Mouse (Mus musculus) forebrain, embryonic 10.5 days (tissue): ENCODE data around the gene Prm2. TPM values are rescaled to one million over a fixed set of nuclear protein-coding genes. Genes with fewer than 3 reads are reported as not detected.

Experiments used
- DNase-seq: peaks from one replicate; pipeline ENCODE4 v3.0.0-alpha.2; 2017; ENCODE audit warnings: low spot score; ENCODE audit errors: extremely low spot score
- H3K27ac ChIP-seq: fragments of 300-500 bp; sonication (generic); 2 replicates; pipeline ENCODE4 v1.5.1; 2016; ENCODE audit warnings: mild to moderate bottlenecking
- H3K27me3 ChIP-seq: fragments of 300-500 bp; sonication (generic); 2 replicates; pipeline ENCODE4 v1.6.1; 2016; ENCODE audit warnings: mild to moderate bottlenecking; ENCODE audit not compliant: poor library complexity, severe bottlenecking
- H3K36me3 ChIP-seq: fragments of 300-500 bp; sonication (generic); replicated peaks from 2 replicates; pipeline ENCODE4 v1.6.1; 2016; ENCODE audit warnings: mild to moderate bottlenecking, moderate library complexity
- H3K4me1 ChIP-seq: fragments of 300-500 bp; sonication (generic); 2 replicates; pipeline ENCODE4 v1.6.1; 2016
- H3K4me3 ChIP-seq: fragments of 300-500 bp; sonication (generic); 2 replicates; pipeline ENCODE4 v1.5.1; 2016; ENCODE audit warnings: mild to moderate bottlenecking, moderate library complexity
- H3K9me3 ChIP-seq: fragments of 300-500 bp; sonication (generic); 2 replicates; pipeline ENCODE4 v1.6.1; 2016; ENCODE audit warnings: mild to moderate bottlenecking, moderate library complexity
- WGBS: fragments of 180-500 bp; shearing (Covaris S2); methylation state at CpG from one replicate; pipeline ENCODE4 v1.1.7; 2016; 5-methylcytosine and 5-hydroxymethylcytosine counted together
- polyA plus RNA-seq: library from polyadenylated mRNA; unstranded; fragments of >200 nt; fragmentation: Nextera tagmentation; extraction: Ambion mirVana; gene quantifications from 2 replicates; pipeline ENCODE4 v1.2.1, GENCODE M21; 2016

Prm2 gene
- polyA plus RNA-seq, 1 experiment from 2014 or later = not detected

DNA sequence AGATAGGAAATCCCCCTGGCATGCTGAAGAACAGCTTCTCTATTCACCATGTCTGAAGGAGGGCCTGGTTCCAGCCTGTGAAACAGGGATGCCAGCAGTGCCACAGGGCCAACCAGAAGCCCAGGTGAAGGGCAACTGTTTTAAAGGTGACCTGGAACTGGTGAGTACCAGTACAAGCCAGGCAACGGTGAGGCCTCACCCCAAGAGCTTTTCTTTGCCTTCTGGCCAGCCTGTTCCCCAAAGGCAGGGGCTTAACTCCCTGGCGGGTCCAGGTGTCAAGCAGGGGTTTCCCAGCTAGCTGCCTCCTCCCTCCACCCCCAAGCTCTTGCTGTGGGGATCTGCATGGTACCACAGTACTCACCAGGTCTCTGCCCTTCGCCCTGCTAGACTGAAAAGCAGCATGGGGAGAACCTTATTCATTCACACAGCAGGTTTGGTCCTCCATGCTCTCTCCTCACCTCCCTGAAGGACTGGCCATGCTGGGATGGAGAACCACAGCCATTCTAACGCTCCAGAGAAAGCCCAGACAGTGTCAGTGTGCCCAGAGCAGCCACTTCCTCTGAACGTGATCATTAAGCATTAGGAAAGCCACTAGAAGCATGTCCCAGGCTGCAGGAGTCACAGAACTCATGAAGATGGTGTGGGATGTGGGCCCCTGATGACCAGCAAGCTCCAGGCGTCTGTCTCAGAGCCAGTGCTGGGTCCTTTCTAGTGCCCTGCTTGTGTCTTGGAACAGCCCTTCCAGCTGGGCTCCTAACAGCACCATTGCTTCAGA, 13.4 kb downstream of the Prm2 start:
- peaks cover 50% of the 10 kb centered on the region for H3K4me1 ChIP-seq
- no peaks in the 10 kb centered on the region for H3K36me3 ChIP-seq
- no peaks in the 10 kb centered on the region for H3K9me3 ChIP-seq
- H3K27ac ChIP-seq = peak overlapping the region; percentile 22; the same call in 1 of the 2 replicates
- WGBS = 42% methylated on average over 6 of the region's 6 CpGs
- no peak overlapping the region; the same call in 1 of the 2 replicates for H3K4me3 ChIP-seq
- peaks cover 27% of the 10 kb centered on the region for H3K27me3 ChIP-seq
- DNase-seq = no peak

DNA sequence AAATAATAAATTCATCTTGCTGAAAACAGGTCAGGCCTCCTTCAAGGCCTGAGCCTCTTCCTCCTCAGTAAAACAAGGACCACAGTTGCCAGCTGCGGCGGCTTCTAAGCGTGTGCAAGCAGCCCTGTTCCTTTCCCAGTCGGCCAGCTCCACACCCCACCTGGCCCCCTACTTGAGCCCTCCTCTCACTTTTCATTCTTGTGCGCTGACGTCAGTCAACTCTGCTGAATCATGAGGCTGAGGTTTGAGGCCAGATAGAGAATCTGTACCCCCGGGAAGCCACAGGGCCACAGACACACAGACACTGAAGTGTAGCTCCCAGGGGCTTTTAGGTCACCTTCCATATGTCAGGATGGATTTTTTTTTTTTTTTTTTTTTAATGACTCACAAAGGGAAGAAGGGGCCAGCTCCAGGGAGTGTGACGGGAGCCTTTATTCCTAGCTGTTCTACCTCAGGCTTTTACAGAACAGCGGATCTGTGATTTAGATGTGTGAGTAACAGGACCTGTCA, 14.0 kb downstream of the Prm2 start:
- WGBS = 54% methylated on average over 9 of the region's 9 CpGs

DNA sequence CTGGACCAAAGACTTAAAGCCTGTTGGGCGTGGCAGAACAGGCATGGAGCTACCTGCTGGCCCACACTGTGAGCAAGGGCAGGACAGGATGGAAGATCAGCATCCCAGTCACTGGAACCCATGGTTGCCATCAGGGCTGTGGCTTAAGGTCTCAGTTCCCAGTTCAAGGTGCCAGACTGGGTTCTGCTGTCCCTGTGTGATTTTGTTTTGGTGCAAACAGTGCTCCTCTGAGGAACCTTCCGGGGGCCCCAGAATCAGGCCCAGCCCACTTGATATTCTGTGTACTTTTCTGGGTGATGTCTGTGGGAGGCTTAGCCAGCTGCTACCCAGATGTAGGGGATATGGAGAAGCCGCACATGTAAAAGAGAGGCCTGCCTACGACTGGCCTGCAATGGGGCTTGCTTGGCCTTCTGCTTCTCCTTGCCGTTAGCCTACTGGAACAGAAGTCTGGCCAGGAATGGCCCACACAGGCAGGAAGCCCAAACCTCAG, 15.3 kb downstream of the Prm2 start:
- DNase-seq = no peak
- H3K27me3 ChIP-seq = peaks cover 27% of the 10 kb centered on the region
- H3K9me3 ChIP-seq = no peaks in the 10 kb centered on the region
- no peak overlapping the region for H3K4me3 ChIP-seq
- WGBS = 83% methylated on average over 5 of the region's 5 CpGs
- H3K36me3 ChIP-seq = no peaks in the 10 kb centered on the region
- H3K27ac ChIP-seq = no peak overlapping the region
- peaks cover 38% of the 10 kb centered on the region for H3K4me1 ChIP-seq

More for the DNA sequence above, 14.0 kb downstream of the Prm2 start:
- peaks cover 45% of the 10 kb centered on the region for H3K4me1 ChIP-seq
- DNase-seq = no peak
- no peaks in the 10 kb centered on the region for H3K36me3 ChIP-seq
- H3K27ac ChIP-seq = no peak overlapping the region
- no peak overlapping the region; the same call in 1 of the 2 replicates for H3K4me3 ChIP-seq
- peaks cover 27% of the 10 kb centered on the region for H3K27me3 ChIP-seq
- no peaks in the 10 kb centered on the region for H3K9me3 ChIP-seq

DNA sequence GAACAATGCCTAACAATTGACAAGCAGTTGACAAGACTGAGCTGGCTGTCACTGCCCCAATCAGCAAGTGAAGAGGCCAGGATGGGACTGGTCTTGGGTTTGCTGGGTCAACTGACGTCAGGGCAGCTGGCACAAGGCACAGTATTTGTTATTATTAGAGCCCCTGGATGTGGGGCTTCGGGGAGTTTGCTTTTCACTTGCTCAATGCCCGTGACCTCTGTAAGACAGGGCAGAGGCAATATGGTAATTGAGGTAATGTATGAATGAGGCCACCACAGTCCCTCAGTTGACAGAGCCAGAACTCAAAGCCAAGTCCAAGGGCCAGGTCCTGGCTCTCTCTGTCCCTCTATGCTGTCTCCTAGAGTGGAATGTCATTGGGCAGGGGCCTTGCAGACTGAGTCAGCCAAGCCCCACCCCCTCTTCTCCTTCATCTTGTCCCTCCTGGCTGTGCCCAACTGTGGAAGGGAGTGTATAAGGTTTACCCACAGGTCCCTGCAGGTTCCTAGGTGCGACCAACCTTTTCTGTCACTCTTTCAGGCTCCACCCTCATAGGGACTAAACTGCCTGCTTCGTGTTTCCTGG, 18.3 kb downstream of the Prm2 start:
- Histone ChIP-seq H3K9me3 (no peaks in the 10 kb centered on the region), H3K27ac (no peak overlapping the region), H3K27me3 (peaks cover 5% of the 10 kb centered on the region), H3K4me3 (no peak overlapping the region), H3K36me3 (no peaks in the 10 kb centered on the region), H3K4me1 (peaks cover 17% of the 10 kb centered on the region)
- DNase-seq = no peak
- WGBS = 68% methylated on average over 5 of the region's 5 CpGs

DNA sequence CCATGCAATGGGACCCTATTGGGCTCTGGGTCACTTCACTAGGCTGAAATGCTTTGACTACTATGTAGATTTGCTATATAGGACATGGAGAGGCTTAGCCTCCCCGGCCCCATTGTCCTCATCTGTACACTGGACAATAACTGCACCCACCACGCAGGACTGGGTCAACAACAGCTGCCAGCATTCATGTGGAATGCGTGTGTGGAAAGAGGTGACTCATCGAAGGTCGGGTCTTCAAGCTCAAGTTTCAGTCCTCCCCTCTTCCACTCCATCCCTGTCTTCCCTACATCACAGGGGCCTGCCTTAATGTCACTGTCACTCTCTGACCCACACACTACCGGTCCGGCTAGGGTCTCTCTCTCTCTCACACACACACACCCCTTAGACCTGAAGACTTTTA, 19.6 kb downstream of the Prm2 start:
- no peak for DNase-seq
- WGBS = 75% methylated on average over 7 of the region's 7 CpGs
- H3K9me3 ChIP-seq = no peaks in the 10 kb centered on the region
- no peak overlapping the region for H3K27ac ChIP-seq
- H3K36me3 ChIP-seq = no peaks in the 10 kb centered on the region
- peaks cover 4% of the 10 kb centered on the region; the same call in 1 of the 2 replicates for H3K4me1 ChIP-seq
- H3K4me3 ChIP-seq = no peak overlapping the region
- no peaks in the 10 kb centered on the region for H3K27me3 ChIP-seq

DNA sequence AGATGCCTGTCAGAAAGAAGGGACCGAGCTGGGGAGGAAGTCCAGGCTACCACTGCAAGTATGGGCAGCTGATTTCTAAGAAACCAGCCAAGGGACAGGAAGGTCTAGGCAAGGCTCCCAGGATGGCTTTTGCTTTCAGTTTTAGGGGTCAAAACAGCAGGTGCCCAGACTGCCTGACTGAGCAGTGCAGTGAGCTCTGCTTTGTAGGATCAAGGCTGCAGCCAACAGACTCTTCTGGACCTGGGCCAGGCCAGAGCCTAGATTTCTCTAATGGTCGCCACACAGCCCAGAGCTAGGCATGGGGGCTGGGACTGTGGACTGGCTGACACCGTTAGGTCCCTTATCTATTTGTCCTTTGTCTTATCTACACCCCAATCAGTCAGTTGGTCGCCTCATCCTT, 21.2 kb downstream of the Prm2 start:
- Histone ChIP-seq H3K27ac (no peak overlapping the region), H3K4me3 (no peak overlapping the region), H3K27me3 (no peaks in the 10 kb centered on the region), H3K9me3 (no peaks in the 10 kb centered on the region), H3K36me3 (no peaks in the 10 kb centered on the region), H3K4me1 (peaks cover 13% of the 10 kb centered on the region)
- 71% methylated on average over 4 of the region's 4 CpGs for WGBS
- DNase-seq = no peak

DNA sequence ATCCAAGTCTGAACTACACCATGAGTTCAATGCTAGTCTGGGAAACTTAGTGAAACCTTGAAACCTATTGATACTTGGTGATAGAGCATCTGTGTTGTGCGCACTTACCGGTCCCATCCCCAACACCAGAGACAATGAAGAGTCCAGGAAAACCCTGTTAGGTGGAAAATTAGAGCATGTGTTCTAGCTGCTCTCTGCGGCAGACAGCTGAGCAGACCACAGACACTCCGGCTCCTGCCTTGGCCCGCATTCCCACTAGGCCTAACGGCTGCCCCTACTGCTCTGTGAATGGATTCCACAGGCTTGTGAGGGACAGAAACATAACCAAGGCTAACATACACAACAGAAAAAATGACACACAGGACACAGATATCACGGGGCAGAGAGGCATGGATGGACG, 22.4 kb downstream of the Prm2 start:
- Histone ChIP-seq H3K27me3 (no peaks in the 10 kb centered on the region), H3K4me1 (peaks cover 14% of the 10 kb centered on the region), H3K9me3 (no peaks in the 10 kb centered on the region), H3K4me3 (no peak overlapping the region), H3K27ac (no peak overlapping the region), H3K36me3 (no peaks in the 10 kb centered on the region)
- 91% methylated on average over 8 of the region's 8 CpGs for WGBS
- no peak for DNase-seq

DNA sequence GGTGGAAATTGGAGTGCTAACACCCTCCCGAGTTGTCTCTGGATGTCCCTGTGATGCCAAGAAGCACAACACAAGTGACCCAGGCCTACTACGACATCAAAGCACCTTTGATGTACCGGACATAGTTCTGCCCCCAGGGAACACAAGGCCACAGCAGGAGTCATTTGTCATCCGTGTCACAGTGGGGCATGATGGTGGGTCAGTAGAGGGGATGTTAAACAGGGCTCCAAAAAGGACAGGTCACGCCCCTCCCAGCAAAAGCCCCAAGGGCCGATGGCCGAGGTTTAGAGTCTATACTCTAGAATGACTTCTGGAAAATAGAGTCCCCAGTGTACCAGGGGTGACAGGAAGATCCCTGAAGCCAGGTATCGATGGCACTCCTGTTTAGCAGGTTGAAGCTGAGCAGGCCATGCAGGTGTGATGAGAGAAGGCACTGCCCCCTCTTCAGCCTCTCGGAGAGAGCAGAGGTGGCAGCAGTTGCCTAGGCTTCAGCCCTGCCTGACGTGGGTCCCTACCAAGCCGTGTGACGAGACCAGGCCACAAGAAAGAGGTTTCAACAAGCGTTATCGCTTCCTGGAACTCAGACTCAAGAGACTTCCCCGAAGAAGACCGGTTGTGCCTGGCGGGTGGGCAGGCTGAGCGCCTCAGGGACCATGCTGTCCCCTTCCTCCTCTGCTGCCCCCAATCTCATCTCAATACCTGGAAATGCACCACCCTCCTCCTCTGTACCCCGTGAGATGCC, 24.0 kb downstream of the Prm2 start:
- Histone ChIP-seq H3K36me3 (no peaks in the 10 kb centered on the region), H3K4me3 (no peak overlapping the region), H3K27me3 (no peaks in the 10 kb centered on the region), H3K4me1 (peaks cover 14% of the 10 kb centered on the region), H3K27ac (0 out of 2 replicates have a peak overlapping the region, but pooled peaks have one; percentile 8), H3K9me3 (no peaks in the 10 kb centered on the region)
- DNase-seq = no peak
- 68% methylated on average over 19 of the region's 19 CpGs for WGBS

DNA sequence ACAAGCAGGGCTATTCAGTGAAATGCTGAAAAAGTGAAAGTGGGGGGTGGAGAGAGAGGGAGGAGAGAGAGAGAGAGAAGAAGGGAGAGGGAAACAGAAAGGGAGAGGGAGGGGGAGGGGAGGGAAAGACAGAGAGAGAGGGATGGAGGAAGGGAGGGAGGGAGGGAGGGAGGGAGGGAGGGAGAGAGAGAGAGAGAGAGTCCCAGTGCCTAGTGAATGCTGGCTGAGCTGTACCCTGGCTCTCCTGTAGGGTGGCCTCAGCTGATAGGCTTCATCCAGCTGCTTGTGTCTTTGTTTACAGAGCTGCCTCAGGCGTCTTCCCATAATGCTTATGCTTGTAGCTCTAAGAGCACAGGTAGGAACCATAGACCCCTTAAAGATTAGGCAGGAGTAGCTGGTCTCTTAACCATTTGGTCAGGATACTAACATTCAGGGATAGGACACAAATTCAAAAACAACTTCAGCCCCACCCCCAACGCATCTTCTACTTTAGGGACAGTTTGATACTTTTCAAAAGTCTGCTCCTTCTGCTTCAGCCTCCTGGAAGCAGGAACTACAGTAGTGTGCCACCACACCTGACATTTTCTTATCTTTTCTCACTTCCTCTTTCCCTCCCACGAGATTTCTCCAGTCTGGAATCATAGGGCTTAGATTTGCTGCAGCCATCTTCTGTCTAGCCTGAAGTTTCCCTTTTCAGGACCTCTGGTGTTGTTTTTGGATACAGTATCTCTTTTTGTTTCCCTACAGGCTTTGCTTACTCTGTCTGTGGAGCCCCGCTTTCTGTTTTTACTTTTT, 25.2 kb downstream of the Prm2 start:
- 60% methylated on average over 4 of the region's 4 CpGs for WGBS
- Histone ChIP-seq H3K27me3 (no peaks in the 10 kb centered on the region), H3K9me3 (no peaks in the 10 kb centered on the region), H3K4me3 (no peak overlapping the region), H3K4me1 (peaks cover 10% of the 10 kb centered on the region; the same call in 1 of the 2 replicates), H3K36me3 (no peaks in the 10 kb centered on the region), H3K27ac (no peak overlapping the region)
- DNase-seq = no peak

DNA sequence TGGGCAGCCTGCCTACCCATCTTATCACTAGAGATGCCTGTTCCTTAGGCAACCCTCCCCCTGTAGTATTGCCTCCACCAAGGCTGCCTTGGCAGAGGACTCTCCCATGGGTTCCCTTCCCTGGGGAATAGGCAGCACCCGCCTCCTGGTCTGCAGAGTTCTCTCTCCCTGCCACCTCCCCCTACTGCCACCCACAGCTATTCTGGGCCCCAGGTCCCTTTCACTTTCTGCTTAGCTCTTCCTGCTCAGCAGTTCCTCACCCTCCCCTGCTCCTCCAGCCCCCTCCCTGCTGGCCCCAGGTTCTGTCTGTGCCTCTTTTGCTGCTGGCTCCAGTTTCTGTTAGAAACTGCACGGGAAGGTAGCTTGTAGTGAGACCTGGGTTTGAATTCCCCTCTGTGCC, 26.3 kb downstream of the Prm2 start:
- WGBS = 39% methylated on average over 2 of the region's 2 CpGs

DNA sequence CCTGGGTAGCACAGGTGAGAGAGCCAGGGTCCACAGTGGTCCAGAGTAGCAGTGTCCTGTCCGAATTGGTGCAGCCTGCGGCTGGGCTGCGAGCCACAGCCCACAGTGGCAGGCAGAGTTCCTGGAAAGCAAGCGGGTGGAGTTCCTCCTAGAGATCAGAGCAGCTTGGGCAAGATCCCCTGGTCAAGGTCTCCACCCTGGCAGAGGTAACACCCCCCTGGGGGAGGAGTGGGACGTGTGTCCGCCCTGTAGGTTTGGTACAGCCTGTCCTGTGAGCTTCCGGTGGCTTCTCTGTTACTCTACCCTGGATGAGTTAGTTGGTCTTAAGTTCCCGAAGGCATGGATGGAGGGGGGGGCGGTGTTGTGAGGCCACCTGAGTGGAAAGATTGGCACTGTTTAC, 27.1 kb downstream of the Prm2 start:
- Histone ChIP-seq H3K27ac (no peak overlapping the region), H3K27me3 (no peaks in the 10 kb centered on the region), H3K36me3 (no peaks in the 10 kb centered on the region), H3K4me1 (peaks cover 10% of the 10 kb centered on the region; the same call in 1 of the 2 replicates), H3K9me3 (no peaks in the 10 kb centered on the region), H3K4me3 (no peak overlapping the region)
- 69% methylated on average over 9 of the region's 9 CpGs for WGBS
- no peak for DNase-seq

More for the DNA sequence above, 26.3 kb downstream of the Prm2 start:
- Histone ChIP-seq H3K36me3 (no peaks in the 10 kb centered on the region), H3K4me3 (no peak overlapping the region), H3K27me3 (no peaks in the 10 kb centered on the region), H3K9me3 (no peaks in the 10 kb centered on the region), H3K4me1 (peaks cover 10% of the 10 kb centered on the region; the same call in 1 of the 2 replicates), H3K27ac (no peak overlapping the region)
- DNase-seq = no peak

DNA sequence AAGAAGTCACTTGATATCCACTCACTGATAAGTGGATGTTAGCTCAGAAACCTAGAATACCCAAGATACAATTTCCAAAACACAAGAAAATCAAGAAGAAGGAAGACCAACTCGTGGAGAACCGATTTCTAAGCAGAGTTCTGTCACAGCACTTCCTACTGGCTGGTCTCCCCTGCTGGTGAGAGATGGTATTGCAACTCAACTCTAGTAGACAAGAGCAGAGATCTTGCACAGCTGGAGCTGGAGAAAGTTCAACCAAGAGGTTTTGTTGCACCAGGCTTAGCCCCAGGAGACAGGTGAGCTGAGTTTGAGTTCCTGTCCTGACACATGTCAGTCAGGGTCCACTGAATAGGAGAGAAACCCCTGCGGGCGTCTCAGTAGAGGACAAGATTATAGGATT, 28.8 kb downstream of the Prm2 start:
- Histone ChIP-seq H3K27ac (no peak overlapping the region), H3K36me3 (no peaks in the 10 kb centered on the region), H3K27me3 (no peaks in the 10 kb centered on the region), H3K9me3 (no peaks in the 10 kb centered on the region), H3K4me3 (no peak overlapping the region), H3K4me1 (peaks cover 10% of the 10 kb centered on the region; the same call in 1 of the 2 replicates)
- WGBS = 42% methylated on average over 4 of the region's 4 CpGs
- peak; percentile 57 for DNase-seq
